Comparison of ENCODE assay signal across 24 mouse cellular contexts in the genomic region with DNA sequence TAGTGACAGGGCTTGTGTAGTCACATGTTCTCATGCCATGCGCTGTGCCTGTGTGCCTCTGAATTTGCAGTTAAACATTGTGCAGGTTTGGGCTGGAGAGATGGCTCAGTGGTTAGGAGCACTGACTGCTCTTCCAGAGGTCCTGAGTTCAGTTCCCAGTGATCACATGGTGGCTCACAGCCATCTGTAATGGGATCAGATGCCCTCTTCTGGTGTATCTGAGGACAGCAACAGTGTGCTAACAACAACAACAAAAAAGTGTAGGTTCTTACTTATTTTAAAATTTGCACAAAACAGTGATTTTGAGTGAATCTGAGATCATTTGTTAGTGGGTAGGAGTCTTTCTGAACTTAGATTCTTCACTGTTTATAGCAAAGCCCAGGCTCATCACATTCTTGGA. TPM values are rescaled to one million over a fixed set of nuclear protein-coding genes. Genes with fewer than 3 reads are reported as not detected.
DNase-seq lines count a peak whose midpoint lies in the region; ATAC-seq and TF ChIP-seq lines count a peak whose summit lies in the region.
"Had no signal": no experiment of that assay in that cellular context is flagged by ENCODE, and none has a peak within 500 bp of the region (broad histone marks: within the 10 kb centered on the region; RNA-seq: fewer than 3 reads in every experiment).

No protein-coding gene starts in this region.

- DNase-seq in gastrocnemius, adult 2 months: no peak
- DNase-seq in gastrocnemius, postnatal 10 days: no peak
- no peak for DNase-seq in layer of hippocampus, adult 2 months (ENCODE audit: low spot score in 2 of 2)
- no peak for DNase-seq in layer of hippocampus, postnatal 14 days (ENCODE audit: low spot score in 2 of 2)
- DNase-seq in midbrain, postnatal 0 days (ENCODE audit: low spot score): no peak
- no peak for DNase-seq in T-cell, adult 2 months (ENCODE audit: low spot score)
- DNase-seq in left cerebral cortex, adult 9 months (ENCODE audit: low spot score in 2 of 2): no peak
- DNase-seq: adrenal gland, postnatal 36 days; cerebellum, adult 11-12 months; cerebellum, postnatal 25 days; embryo, embryonic 11 days; kidney, adult 8-10 months; kidney, postnatal 4 days; thymus, postnatal 25 days had no signal

- peak; percentile 46 for TF ChIP-seq CTCF in gastrocnemius, adult 2 months (IDR thresholded peaks at IDR 0.05)
- TF ChIP-seq CTCF in layer of hippocampus, adult 2 months (conservative IDR thresholded peaks at IDR 0.05): peak; percentile 65
- peak; percentile 39 for TF ChIP-seq CTCF in midbrain, postnatal 0 days (IDR thresholded peaks at IDR 0.05)

- no peak overlapping the region for H3K4me3 ChIP-seq in gastrocnemius, adult 2 months
- H3K4me3 ChIP-seq in layer of hippocampus, adult 2 months: no peak overlapping the region
- H3K4me3 ChIP-seq in midbrain, postnatal 0 days (ENCODE audit: low read depth, low read length): no peak overlapping the region
- H3K4me3 ChIP-seq in midbrain, embryonic 16.5 days (ENCODE audit: low read depth, low read length): no peak overlapping the region
- H3K4me3 ChIP-seq: midbrain, embryonic 12.5 days had no signal

- H3K27ac ChIP-seq in gastrocnemius, adult 2 months: peak overlapping the region; percentile 35
- H3K27ac ChIP-seq in layer of hippocampus, adult 2 months: peak overlapping the region; percentile 32; the same call in 1 of the 2 replicates
- no peak overlapping the region for H3K27ac ChIP-seq in midbrain, postnatal 0 days (ENCODE audit: low read depth, low read length)
- no peak overlapping the region for H3K27ac ChIP-seq in midbrain, embryonic 16.5 days (ENCODE audit: low read length)
- H3K27ac ChIP-seq: midbrain, embryonic 12.5 days had no signal

- ATAC-seq in midbrain, postnatal 0 days (ENCODE audit: low FRiP score): no peak
- ATAC-seq in midbrain, embryonic 16.5 days: no peak
- ATAC-seq: forebrain, embryonic 16.5 days had no signal

- H3K27me3 ChIP-seq in midbrain, postnatal 0 days (ENCODE audit: insufficient read depth, low read length): no peaks in the 10 kb centered on the region
- no peaks in the 10 kb centered on the region for H3K27me3 ChIP-seq in midbrain, embryonic 16.5 days (ENCODE audit: control insufficient read depth, insufficient read depth, low read depth, low read length)
- H3K27me3 ChIP-seq: midbrain, embryonic 12.5 days had no signal

- no peaks in the 10 kb centered on the region for H3K4me1 ChIP-seq in midbrain, postnatal 0 days (ENCODE audit: insufficient read depth, low read length)
- H3K4me1 ChIP-seq in midbrain, embryonic 16.5 days (ENCODE audit: control insufficient read depth, insufficient read depth, low read length): no peaks in the 10 kb centered on the region
- H3K4me1 ChIP-seq: midbrain, embryonic 12.5 days had no signal

- H3K4me2 ChIP-seq in midbrain, postnatal 0 days (ENCODE audit: low read depth, low read length, poor library complexity, severe bottlenecking): no peak overlapping the region
- no peak overlapping the region for H3K4me2 ChIP-seq in midbrain, embryonic 16.5 days (ENCODE audit: low read length)
- H3K4me2 ChIP-seq: midbrain, embryonic 12.5 days had no signal

- WGBS in midbrain, postnatal 0 days: 97% methylated on average over 1 of the region's 1 CpGs
- WGBS in midbrain, embryonic 16.5 days: 100% methylated on average over 1 of the region's 1 CpGs

- peaks cover 88% of the 10 kb centered on the region for H3K36me3 ChIP-seq in midbrain, postnatal 0 days (ENCODE audit: insufficient read depth, low read length)
- H3K36me3 ChIP-seq in midbrain, embryonic 16.5 days (ENCODE audit: control insufficient read depth, insufficient read depth, low read length): peaks cover 57% of the 10 kb centered on the region

- intact Hi-C loops in gastrocnemius, adult 2 months (cut with DNase I): no loop called here

- H3K9me3 ChIP-seq in midbrain, postnatal 0 days (ENCODE audit: low read length): no peaks in the 10 kb centered on the region
- H3K9me3 ChIP-seq in midbrain, embryonic 16.5 days (replicated peaks; ENCODE audit: control insufficient read depth, low read length, poor library complexity, severe bottlenecking): no peaks in the 10 kb centered on the region
- H3K9me3 ChIP-seq: midbrain, embryonic 12.5 days had no signal

- H3K9ac ChIP-seq in midbrain, postnatal 0 days (replicated peaks; ENCODE audit: low read length, poor library complexity, severe bottlenecking): no peak overlapping the region
- no peak overlapping the region for H3K9ac ChIP-seq in midbrain, embryonic 16.5 days (ENCODE audit: low read depth, low read length)
- H3K9ac ChIP-seq: midbrain, embryonic 12.5 days had no signal

RNA-seq across cellular contexts. Expression of a gene that starts 8.7 kb away (rescaled TPM):
- 10 to 100 TPM; 14.2 to 17.0 TPM for total RNA-seq in gastrocnemius, adult 2 months (2021)
- 10 to 100 TPM; 15.0 to 16.0 TPM for total RNA-seq in gastrocnemius, postnatal 10 days (2021)
- 10 to 100 TPM; 17.7 to 21.3 TPM for total RNA-seq in layer of hippocampus, adult 2 months (2021)
- total RNA-seq in layer of hippocampus, postnatal 14 days (2021): 10 to 100 TPM; 19.8 to 20.8 TPM
- total RNA-seq in midbrain, postnatal 0 days (2014; rRNA removed): 17.4 and 25.9 TPM in 2 replicates
- polyA plus RNA-seq in midbrain, postnatal 0 days (2015; fragmentation: Nextera tagmentation; extraction: Ambion mirVana): 38.0 and 40.6 TPM in 2 replicates
- 55.7 and 56.7 TPM in 2 replicates for polyA plus RNA-seq in midbrain, embryonic 16.5 days (2015; fragmentation: Nextera tagmentation; extraction: Ambion mirVana)

RNA-seq across cellular contexts. Expression of a gene that starts 9.4 kb away (rescaled TPM):
- 10 to 100 TPM; 80.2 to 81.9 TPM for total RNA-seq in gastrocnemius, adult 2 months (2021)
- 10 to 100 TPM; 54.8 to 57.8 TPM for total RNA-seq in gastrocnemius, postnatal 10 days (2021)
- 10 to 100 TPM; 68.7 to 69.9 TPM for total RNA-seq in layer of hippocampus, adult 2 months (2021)
- 10 to 100 TPM; 56.1 to 64.7 TPM for total RNA-seq in layer of hippocampus, postnatal 14 days (2021)
- total RNA-seq in midbrain, postnatal 0 days (2014; rRNA removed): 20.9 and 27.6 TPM in 2 replicates
- 91.0 and 95.1 TPM in 2 replicates for polyA plus RNA-seq in midbrain, postnatal 0 days (2015; fragmentation: Nextera tagmentation; extraction: Ambion mirVana)
- polyA plus RNA-seq in midbrain, embryonic 16.5 days (2015; fragmentation: Nextera tagmentation; extraction: Ambion mirVana): 89.8 and 93.0 TPM in 2 replicates

RNA-seq across cellular contexts. Expression of a gene that starts 38.7 kb away (rescaled TPM):
- total RNA-seq in gastrocnemius, adult 2 months (2021): not detected
- total RNA-seq in gastrocnemius, postnatal 10 days (2021): not detected
- under 1 TPM; 0.12 to 0.41 TPM for total RNA-seq in layer of hippocampus, adult 2 months (2021)
- total RNA-seq in layer of hippocampus, postnatal 14 days (2021): not detected
- 0.09 TPM in 1 of 2 replicates, not detected in the other for total RNA-seq in midbrain, postnatal 0 days (2014; rRNA removed)
- polyA plus RNA-seq in midbrain, postnatal 0 days (2015; fragmentation: Nextera tagmentation; extraction: Ambion mirVana): not detected in 2 replicates
- polyA plus RNA-seq in midbrain, embryonic 16.5 days (2015; fragmentation: Nextera tagmentation; extraction: Ambion mirVana): not detected in 2 replicates
- total RNA-seq: adrenal gland, postnatal 36 days; hematopoietic stem cell, adult 5-6 weeks; left cerebral cortex, postnatal 14 days; megakaryocyte progenitor cell, adult 5-6 weeks had no signal
- polyA plus RNA-seq: heart, embryonic 14.5 days; limb, embryonic 14.5 days; lung, embryonic 16.5 days; midbrain, embryonic 12.5 days had no signal

RNA-seq across cellular contexts. Expression of a gene that starts 58.1 kb away (rescaled TPM):
- total RNA-seq in gastrocnemius, adult 2 months (2021): not detected
- total RNA-seq in gastrocnemius, postnatal 10 days (2021): under 1 TPM in 1 of 2 experiments, not detected in 1; 0.38 TPM
- 1 to 10 TPM; 2.0 to 2.5 TPM for total RNA-seq in layer of hippocampus, adult 2 months (2021)
- 1 to 10 TPM; 2.3 to 2.7 TPM for total RNA-seq in layer of hippocampus, postnatal 14 days (2021)
- 3.0 and 4.4 TPM in 2 replicates for total RNA-seq in midbrain, postnatal 0 days (2014; rRNA removed)
- polyA plus RNA-seq in midbrain, postnatal 0 days (2015; fragmentation: Nextera tagmentation; extraction: Ambion mirVana): 8.7 and 8.8 TPM in 2 replicates
- 5.2 and 7.9 TPM in 2 replicates for polyA plus RNA-seq in midbrain, embryonic 16.5 days (2015; fragmentation: Nextera tagmentation; extraction: Ambion mirVana)
- total RNA-seq: granulocyte monocyte progenitor cell, adult 5-6 weeks; hematopoietic stem cell, adult 5-6 weeks; megakaryocyte progenitor cell, adult 5-6 weeks had no signal
- polyA plus RNA-seq: heart, embryonic 14.5 days had no signal

Comparison
In these comparisons a context has a peak if more than half of its experiments do, and no peak if none do; other contexts are left out.
1. H3K27ac ChIP-seq: peak in gastrocnemius, adult 2 months (single experiment) and layer of hippocampus, adult 2 months (single experiment); none in midbrain, postnatal 0 days (single experiment) and midbrain, embryonic 16.5 days (single experiment).
2. Peak in every context shown above with its lines, with median percentiles within 50 percentile points of each other: CTCF ChIP-seq.